Mouse (Mus musculus) urinary bladder, postnatal 36 days (tissue): Measurements from ENCODE around the gene Irak3.
"Not testable (repeated sequence)": the region's sequence is repeated elsewhere in the genome, so short reads cannot be mapped to it uniquely, and the experiment has no call there.

Experiments used
- DNase-seq, 2 experiments: peaks; one replicate each; pipeline ENCODE4 v3.0.0; 2022; ENCODE audit warnings: low spot score in 2 of 2, mixed read lengths in 1 of 2

Gene Irak3

DNA sequence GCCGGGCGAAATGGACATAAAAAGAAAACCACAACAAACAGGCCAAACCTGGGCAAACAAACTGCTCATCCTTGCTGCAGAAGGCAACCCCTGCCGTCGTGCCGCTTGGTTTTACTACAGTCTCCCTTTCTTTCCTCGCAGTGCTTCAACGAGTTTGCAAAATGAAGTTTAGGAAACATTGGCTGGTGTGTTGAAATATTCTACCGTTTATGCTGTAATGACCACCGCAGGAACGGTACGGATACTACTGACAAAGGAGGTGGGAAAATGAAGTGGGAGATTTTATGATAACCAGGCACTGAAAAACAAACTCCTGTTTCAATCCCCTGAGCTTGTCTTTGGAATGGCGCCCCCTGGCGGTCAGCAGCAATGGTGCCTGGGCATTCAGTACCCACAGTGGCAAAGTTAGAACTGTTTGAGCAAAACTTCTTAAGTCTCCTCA is at the start of gene Irak3:
Irak3 (minus strand) TSS at position 170 of the 442 bp plus-strand sequence.
- DNase-seq: peak; percentile 75 to 82

DNA sequence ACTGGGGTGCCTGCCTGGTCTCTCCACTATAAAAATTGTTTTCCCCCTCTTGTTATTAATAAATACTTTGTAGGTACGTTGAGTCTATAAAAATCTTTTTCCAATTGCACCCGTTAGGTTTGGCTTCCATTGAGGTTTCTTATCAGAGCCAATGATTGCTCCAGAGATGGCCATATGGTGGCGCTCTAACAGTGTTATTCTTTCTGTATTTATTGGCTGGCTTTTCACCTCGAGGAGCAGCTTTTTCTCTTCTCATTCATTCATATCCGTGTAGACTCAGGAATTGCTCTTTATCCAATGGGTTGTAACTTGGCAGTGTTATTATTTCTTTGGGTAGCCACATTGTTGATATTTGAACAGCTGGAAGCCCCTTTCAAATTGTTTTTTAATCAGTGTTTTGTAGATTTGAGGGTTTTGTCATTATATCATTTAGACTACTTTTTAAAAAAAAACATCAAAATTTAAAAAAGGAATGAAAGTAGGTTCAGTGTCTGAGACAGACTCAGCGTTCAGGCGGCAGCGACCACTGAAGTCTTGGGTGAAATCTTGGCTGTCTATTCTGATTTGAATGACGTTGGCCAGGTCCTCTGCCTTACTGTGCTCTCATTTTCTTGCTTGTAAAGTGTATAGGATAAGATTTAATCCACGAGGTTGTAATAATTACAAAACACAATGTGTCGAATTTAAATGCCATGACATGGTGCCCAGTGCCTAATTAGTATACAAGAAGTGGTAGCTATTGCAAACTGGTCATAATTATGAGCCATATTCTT is 49.2 kb upstream of the Irak3 start:
- no peak for DNase-seq

- peak; percentile 13 to 22 for DNase-seq
Measured at GRCm38 (mm10) chr10:120246994-120247750, 45.2 kb upstream of the Irak3 start.

GRCm38 (mm10) chr10:120245681-120246080 is 43.8 kb upstream of the Irak3 start:
- DNase-seq: no peak

GRCm38 (mm10) chr10:120242421-120242820 is 40.5 kb upstream of the Irak3 start:
- no peak for DNase-seq

DNA sequence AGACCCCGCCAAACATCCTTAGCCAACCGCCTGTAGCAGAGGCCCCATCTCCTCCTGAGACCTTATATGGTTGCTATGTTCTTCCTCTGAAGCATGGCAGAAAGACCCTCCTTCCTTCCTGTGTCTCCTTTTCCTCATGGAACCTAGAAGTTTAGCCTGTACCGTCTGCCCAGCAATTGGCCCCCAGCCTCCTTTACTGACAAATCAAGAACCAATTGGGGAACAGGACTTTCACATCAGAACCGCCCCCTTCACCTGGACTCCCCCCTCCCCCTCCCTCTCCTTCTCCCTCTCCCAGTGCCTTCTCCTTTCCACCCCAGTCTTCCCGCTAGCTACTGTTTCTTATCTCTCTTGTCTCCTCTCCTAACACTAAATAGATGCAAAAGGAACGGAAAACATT is 37.5 kb upstream of the Irak3 start:
- no peak for DNase-seq

DNA sequence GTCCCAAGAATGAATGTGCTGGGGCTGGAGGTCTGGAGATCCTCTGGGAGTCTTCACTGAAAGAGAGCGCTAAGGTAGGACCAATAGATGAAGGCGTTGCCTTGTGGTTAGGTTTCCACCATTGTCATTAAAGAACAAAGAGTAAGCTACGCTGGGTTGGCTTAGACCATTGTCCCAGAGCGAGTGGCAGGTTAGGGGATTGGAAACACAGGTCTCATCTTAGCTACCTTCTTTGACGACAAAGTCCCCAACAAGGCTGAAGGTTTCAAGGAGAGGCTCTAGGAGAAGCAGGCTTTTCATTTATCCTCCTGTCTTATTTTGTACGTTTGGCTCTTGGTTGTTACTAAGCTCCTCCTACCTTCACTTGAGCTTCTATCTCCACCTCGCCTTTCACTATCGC is 36.3 kb upstream of the Irak3 start:
- DNase-seq: no peak

GRCm38 (mm10) chr10:120236855-120237254 is 34.9 kb upstream of the Irak3 start:
- no peak for DNase-seq

GRCm38 (mm10) chr10:120233655-120234367 is 31.9 kb upstream of the Irak3 start:
- DNase-seq: peak; percentile 20 to 43

GRCm38 (mm10) chr10:120231718-120232117 is 29.8 kb upstream of the Irak3 start:
- DNase-seq: peak; percentile 23 to 61

DNA sequence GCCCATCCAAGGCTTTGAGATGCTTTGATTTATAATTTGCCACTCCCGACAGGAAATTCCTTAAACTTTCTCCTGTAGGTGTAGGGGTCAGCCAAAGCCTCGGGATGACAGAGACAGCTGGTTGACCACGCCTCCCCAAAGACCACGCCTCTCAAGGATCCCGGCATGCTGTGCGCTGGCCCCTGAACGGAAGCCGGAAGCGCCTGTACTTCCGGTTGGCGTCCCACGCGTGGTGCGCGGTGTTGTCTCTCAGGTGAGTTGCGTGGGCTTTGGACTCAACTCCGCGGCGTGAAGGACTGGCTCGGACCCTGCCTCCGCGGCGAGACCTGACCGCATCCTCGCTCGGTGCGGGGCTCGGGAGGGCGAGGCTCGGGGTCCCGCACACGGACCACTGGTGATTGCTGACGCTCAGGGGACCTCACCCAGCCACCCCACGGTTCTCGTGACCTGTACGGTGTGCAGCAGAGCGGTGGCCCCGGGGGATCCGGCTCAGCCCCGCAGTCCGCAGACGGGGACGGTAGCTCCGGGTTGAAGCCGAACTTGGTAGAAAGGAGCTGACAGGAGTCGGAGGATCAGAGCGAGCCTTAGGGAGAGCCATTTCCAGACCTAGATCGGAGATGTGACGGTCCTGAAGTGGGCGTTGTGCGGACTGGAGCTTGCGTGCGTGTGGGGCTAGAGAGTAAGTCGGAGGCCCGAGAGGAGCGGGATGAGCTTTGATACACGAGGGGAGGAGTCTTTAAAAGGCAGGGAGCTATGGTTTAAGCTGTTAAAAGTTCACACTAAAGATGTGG is 25.1 kb upstream of the Irak3 start, which contains the start of gene Llph:
Llph (plus strand) TSS at position 200 of the 791 bp plus-strand sequence.
- DNase-seq: peak; percentile 80 to 86

- DNase-seq: no peak
Measured at GRCm38 (mm10) chr10:120220776-120221175, 18.8 kb upstream of the Irak3 start.

- peak in 1 of 2 experiments; percentile 6 for DNase-seq
Measured at GRCm38 (mm10) chr10:120219578-120220359, 17.8 kb upstream of the Irak3 start.

GRCm38 (mm10) chr10:120218996-120219395 is 17.1 kb upstream of the Irak3 start:
- no peak for DNase-seq

GRCm38 (mm10) chr10:120217099-120217498 is 15.2 kb upstream of the Irak3 start:
- not testable (repeated sequence) for DNase-seq

DNA sequence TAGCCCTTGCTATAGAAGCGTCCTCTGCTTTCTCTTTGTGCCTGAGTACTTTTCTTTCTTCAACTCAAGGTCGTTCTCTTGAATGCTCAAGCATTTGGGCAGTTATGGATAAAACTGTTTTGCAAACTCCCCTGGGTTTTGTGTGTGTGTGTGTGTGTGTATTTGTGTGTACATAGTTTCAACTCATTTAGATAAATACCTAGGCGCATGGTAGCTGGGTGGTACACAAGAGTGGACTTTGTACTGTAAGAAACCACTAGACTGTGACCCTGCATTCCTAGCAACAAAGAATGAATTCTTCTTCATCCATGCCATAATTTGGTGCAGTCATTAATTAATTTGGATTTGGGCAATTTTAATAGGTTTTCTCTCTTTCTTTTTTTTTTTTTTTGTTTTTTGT is 8.2 kb upstream of the Irak3 start:
- DNase-seq: no peak

GRCm38 (mm10) chr10:120209539-120209925 is 7.6 kb upstream of the Irak3 start:
- DNase-seq: no peak

GRCm38 (mm10) chr10:120208575-120209538 is 6.9 kb upstream of the Irak3 start:
- DNase-seq: peak; percentile 82 to 89

- no peak for DNase-seq
Measured at GRCm38 (mm10) chr10:120208015-120208414, 6.1 kb upstream of the Irak3 start.
